Mouse (Mus musculus) left cerebral cortex, postnatal 14 days (tissue): ENCODE measurements at regions not wholly inside any gene's neighbourhood (a gene's known extent, or its start where the extent isn't known, plus 50 kb on each side); places are given as distances from the start of the nearest gene placed in this dataset.

Source experiments
- DNase-seq, 2 experiments: peaks; one replicate each; pipeline ENCODE4 v3.0.0; 2021 to 2022; ENCODE audit warnings: low spot score in 2 of 2, mixed read lengths in 1 of 2
- intact Hi-C: fragments of 180-260 bp; cut with DNase I; formaldehyde crosslinking; loops from one replicate; pipeline ENCODE4 v1.15.1; 2025

DNA sequence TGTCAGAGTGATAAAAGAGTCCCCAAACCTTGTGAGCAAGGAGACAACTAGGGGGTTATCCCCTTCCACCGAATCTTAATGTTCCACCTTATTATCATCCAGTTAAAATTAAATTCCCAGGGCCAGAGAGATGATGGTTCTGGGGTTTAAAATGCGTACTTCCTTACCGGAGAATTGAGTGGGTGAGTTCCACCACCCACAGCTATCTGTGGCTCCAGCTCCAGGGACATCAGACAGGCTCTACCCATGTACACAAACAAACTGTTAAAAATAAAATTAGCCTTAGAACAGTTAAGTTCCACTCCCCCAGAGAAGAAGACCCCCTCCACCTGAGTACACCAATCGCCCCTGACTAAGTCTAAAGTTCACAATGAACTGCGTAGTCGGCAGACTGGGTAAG is 52.0 kb upstream of the Mgat5 start:
- no peak for DNase-seq
- intact Hi-C loops, result loop anchor here (5.0 kb wide), 1 partner anchor 121 kb away; no protein-coding TSS in a partner anchor

DNA sequence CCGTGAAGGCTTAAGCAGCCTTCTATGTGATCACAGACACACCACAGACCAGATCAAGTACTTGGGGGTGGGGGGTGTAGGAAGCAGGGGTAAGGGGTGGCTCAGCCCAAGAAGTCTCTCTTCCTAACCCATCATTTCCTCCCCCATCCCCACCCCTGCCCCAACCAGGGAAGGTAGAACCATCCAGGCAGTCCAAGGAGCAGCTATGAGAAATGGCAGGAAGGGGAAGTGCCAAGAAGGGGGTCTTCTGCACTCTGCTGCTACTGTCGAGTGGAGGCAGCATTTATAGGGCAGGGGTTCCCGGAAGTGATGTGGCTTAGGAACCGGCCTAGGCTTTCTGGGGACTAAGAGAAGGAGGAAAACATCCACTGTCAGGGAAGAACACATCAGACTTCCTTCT is 69.3 kb upstream of the Mgat5 start:
- DNase-seq, result no peak
- intact Hi-C loops, result no loop called here

DNA sequence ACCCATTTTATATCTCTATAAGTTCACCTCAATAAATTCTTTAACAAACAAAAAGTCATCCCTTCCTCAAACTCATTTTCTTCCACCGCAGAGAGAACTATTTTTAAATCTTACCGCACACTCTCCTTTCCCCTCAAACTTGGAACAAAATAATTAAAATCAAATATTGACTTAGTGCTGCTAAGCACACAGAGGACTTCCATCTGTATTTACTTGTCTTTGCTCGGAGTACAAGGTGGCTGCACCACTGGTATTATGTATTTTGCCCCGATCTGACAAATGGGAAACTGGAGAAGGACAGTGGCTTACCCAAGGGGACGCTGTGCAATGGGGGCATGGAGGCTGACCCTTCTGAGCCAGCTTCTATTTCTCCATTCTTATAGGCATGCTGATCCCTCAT is 72.9 kb upstream of the Mgat5 start:
- no peak for DNase-seq
- intact Hi-C loops, result no loop called here

DNA sequence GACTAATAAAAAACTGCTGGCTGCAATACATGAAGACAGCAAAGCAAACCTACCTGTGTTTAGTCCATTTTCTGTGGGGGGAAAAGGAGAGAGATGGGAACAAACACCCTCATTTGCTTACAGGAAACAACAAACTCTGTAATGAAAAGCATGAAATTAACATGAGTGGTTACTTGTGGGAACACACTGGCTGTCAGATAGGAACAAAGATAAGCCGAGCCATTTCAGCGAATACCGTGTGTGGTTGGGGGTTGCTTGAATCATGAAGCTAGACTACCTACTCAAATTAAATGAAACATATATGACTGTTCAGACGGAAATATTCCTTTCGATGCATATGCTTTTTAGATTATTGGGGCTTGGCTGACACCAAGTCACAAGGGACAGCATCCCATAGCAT is 80.0 kb upstream of the Mgat5 start:
- intact Hi-C loops, result no loop called here
- no peak for DNase-seq

DNA sequence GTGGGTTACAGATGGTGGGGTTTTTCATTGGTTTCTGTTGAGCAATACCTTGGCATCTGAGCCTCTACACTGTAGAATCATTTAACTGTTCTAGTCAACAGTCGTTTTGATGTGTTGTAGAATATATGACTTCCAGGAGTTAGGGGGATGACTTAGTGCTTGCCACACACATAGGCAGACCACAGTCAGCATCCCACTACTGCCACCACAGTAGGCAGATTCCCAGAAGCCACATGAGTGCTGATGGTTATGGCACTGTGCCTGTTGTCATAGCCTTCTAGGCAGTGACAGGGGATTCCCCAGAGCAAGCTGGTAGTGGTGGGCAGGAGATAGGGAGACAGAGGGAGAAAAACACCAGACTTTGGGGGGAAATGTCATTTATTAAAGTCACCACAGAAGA is 86.8 kb upstream of the Mgat5 start:
- intact Hi-C loops, result no loop called here
- no peak for DNase-seq

DNA sequence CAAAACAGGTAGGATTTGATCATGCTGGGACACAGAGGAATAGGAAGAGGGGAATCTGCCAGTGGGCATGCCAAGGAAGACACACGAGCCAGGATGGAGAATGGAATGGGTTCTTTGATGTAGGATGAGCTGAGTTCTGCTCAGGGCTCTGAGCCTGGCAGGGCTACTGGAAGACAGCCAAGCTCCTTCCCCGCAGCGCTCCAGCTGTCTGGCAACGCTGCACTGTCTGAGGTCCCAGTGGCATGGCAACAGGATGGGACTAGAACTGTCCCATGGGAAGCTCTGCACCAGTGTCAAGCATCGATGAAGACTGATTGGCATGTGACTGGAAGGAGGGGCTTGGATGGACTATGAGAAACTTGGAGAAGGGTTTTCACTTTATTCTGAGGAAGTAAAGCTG is 97.3 kb upstream of the Mgat5 start:
- intact Hi-C loops, result no loop called here
- DNase-seq, result peak; percentile 65 to 75

DNA sequence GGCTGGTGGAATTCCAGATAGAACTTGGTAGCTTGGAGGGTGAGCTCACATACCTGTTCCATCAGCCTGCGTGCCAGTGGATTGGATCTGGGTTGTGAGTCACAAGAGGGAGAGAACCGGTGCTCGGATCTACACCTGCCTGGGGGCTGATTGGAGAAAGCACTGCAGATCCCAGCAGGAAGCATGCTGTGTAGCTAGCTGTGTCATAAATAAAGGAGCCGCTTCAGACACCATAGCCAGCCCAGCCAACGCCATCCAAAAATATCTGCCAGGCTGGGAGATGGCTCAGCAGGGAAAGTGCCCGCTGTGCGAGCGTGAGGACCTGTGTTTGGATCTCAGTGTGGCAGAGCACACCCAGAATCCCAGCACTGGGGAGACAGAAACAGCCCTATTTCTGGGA is 99.0 kb upstream of the Mgat5 start:
- peak; percentile 55 to 60 for DNase-seq
- intact Hi-C loops, result no loop called here

DNA sequence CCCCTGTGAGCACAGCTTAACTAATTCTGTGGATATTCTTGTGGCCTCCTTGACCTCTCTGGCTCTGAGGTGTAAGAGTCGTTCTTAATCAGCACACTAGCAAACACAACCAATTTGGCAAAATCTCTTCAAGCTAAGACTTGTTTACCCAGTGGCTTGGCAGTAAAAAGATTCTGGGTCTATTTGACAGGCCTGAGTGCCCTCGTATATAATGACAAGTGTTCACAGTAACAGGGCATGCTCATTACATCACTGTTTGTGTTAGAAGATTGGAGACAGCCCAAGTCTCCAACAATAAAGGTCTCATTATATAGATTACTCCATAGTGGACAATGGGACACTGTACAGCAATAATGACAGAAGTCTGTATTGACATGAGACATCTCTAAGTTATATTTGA is 101.2 kb upstream of the Mgat5 start:
- intact Hi-C loops, result no loop called here
- no peak for DNase-seq

DNA sequence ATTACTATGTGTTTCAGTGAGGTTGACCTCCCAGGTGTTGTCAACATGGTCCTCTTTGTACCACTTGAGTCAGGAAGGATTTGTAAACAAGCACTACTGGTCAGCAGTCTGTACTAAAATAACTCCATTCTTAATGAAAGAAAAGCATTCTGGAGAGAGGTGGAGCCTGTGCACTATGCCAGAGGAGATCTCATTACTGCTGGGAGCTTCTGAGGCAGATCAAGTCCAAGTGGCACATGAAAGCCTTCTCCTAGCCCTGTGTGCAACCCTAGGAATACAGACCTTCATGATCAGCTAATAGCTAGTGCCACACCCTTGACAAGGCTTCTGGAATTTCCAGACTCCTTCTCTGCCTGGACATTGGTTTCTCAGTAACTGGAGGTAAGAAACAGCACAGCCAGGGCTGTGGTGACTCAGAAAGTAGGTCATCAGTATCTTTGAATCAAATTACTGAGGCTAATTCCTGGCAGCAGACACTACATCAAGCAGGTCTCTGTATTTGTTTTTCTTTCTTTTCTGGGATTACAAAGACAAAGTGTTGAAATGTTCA is 105.9 kb upstream of the Mgat5 start:
- intact Hi-C loops, result no loop called here
- no peak for DNase-seq

DNA sequence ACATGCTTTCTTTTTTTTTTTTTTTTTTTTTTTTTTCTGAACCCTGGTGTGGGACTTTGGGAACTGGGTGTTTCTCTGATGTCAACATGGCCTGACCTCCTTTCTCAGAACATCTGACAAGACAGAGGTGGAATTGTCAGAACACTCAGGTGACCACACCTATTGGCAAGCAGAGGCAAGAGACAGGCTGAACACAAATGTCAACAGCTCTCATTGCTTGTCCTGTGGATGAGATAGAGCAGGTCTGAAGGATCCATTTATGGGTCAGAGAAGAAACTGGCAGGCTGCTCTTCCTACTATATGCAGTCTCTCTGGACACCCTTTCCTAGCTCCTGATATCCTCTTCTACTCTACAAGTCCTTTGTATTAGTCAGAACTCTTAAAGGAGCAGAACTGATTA is 117.2 kb upstream of the Mgat5 start:
- intact Hi-C loops, result no loop called here

DNA sequence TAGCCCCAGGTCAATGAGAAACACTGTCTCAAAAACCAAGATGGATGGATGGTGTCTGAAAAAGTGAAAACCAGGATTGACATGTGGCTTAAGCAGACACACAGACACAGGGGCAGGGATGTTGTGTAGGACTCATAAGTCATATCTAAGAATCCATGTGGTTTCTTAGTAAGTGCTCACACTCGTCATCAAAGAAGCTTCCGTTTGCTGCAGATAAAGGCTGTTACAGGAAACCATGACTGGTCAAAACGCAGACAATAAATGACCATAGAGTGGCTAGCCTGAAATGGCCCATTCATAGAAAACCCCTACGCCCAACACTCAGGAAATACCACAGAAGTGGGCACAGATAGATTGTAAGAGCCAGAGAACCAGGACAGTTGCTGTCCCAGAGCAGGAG is 118.8 kb upstream of the Mgat5 start:
- no peak for DNase-seq
- intact Hi-C loops, result no loop called here

More for the DNA sequence above, 117.2 kb upstream of the Mgat5 start:
- DNase-seq, result no peak

DNA sequence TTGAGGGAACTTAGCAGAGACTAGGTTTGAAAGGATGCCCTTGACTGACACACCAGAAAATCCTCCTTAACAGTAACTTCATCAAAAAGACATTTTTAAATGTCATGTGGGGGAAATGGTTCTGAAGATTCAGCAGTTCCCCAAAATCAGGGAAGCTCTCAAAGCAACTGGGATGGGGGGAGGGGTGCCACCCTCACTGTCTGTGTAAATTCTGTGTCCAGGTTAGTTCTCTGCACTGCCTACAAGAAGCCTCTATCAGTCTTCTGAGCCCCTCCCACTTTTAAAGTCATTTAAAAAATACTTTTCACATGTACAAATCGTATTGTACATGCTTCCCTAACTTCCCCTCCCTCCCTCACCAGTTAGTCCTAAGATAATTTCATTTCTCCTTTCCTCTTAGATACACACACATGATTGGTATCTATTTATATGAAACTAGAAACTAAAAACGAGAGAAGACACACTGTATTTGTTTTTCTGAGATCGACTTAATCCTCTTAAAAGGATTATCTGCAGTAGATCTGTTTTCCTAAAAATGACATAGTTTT is 121.0 kb upstream of the Mgat5 start:
- intact Hi-C loops, result no loop called here
- no peak for DNase-seq

DNA sequence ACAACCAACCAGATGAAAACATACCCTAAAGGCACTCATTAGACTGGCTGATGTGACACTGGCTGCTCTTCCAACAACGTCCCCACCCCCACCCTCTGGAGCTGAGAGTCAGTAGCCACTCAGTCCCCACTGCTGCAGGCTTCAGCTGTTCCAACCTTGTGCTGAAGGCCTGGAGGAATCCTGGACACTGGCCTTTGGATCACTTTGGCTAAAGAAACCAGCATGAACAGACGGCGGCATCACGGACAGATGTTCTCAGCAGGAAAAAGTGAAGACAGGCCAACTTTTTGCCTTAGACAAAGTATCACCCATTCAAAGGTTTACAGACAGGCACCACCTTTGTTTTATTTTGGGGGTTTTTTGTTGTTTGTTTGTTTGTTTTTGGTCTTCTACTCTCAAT is 125.8 kb upstream of the Mgat5 start:
- intact Hi-C loops, result no loop called here
- DNase-seq, result no peak

DNA sequence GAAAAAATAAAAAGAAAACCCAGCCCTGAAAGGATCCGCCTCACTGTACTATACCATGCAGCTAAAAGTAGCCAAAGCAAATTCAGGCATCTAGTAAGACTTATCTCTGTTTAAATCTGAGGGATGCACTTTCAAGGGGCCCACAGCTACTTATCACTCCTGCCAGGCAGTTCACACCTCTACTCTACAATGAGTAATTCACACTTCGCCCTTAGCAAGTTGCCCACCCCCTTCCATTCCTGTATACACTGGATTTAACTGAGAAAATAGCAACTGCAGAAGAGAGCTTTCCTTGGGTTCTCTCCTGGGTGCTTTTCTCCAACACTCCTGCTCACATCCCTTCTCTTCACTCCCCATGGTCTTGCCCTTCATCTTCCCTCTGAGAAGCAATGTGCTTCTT is 142.4 kb upstream of the Mgat5 start:
- peak; percentile 21 to 41 for DNase-seq
- intact Hi-C loops, result no loop called here

DNA sequence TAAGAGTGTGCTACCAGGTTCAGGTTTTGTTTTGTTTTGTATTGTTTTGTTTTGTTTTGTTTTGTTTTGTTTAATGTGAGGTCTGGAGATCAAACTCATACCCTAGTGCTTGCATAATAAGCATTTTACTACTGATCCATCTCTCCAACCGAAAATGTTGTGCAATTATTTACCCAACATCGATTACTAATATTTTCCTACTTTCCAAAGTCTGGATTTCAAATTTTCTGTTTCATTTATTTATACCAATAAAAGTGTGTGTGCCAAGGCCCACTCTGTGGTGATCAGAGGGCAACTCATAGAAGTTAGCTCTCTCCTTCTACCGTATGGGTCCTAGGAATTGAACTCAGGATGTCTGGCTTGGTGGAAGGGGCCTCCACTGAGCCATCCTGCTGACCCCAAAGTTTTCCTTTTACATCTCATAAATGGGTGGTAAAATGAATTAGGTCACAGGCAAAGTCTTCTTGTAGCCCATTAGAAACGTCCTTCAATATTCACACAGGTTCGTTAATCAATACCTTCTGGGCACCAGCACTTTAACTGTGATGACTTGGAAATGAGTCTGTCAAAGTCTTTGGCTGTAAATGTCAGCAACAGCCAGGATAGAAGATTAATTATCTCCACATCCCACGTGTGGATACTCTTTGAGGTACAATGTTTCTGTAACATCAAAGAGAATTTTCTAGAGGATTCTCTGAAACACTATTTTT is 158.9 kb upstream of the Mgat5 start:
- intact Hi-C loops, result no loop called here
- no peak for DNase-seq

DNA sequence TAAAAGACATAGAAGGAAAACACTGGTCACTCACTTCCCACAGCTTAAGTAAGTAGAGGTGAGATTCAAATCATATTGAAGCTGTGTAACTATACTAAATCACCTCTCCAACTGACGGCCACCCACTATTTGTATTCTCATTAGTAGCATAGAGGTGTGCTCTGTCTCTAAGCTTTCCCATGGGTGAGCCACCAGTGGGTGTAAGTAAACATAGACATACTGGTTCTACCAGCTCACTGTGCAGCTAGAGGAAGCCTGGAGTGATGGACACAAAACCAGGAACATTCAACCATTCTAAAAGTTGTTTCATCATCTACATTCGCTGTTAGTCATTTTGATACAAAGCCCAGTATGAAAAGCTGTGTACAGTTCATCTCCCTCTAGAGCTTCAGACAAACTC is 170.1 kb upstream of the Mgat5 start:
- no peak for DNase-seq
- intact Hi-C loops, result loop anchor here (5.0 kb wide), 1 partner anchor 118 kb away; no protein-coding TSS in a partner anchor

DNA sequence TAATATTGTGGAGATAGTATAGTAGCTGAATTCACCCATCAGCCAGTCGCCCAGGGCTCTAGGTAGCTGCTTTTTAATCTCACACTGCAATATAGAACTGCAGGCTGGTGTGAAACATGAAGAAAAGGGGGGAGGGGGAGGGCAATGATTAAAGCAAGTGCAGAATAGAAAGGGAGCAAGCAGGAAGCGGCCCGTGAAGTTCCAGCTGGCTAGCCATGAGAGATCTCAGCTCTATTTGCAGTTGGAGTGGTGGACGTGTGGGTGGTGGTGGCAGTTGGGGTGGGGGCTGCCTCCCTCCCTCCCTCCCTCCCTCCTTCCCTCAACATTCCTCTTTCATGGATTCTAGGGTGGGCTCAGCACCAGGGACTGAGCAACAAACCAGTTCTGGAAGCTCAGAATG is 173.3 kb upstream of the Mgat5 start:
- DNase-seq, result peak; percentile 37 to 49
- intact Hi-C loops, result loop anchor here (5.0 kb wide), 1 partner anchor 121 kb away; no protein-coding TSS in a partner anchor

DNA sequence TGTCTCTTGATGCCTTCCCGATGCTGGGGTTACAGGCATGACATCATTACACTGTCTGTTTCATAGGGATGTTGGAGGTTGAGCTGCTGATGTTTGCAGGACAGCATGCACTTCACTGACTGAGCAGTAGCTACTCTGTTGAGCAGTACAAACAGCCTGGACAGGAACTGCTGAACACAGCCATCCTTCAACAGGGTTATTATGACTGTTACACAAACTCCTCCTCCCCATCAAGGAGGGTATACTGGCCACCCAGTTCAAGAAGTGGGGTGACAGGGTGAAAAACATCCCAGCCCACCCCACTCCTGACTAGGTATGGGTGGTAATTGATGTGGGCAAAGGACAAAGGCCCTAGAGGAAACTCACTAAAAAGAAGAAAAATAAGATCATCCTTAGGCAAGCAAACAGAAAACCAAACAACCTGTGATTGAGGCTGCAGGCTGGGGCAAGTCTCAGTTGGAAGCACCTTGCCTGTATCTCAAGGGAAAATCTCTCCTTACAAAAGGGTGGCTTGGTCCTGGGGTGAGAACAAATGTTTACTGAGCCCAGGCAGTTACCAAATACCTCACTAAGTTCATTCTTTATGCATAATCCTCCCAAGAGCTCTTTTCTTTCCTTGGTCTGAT is 175.8 kb upstream of the Mgat5 start:
- DNase-seq, result no peak
- intact Hi-C loops, result no loop called here

DNA sequence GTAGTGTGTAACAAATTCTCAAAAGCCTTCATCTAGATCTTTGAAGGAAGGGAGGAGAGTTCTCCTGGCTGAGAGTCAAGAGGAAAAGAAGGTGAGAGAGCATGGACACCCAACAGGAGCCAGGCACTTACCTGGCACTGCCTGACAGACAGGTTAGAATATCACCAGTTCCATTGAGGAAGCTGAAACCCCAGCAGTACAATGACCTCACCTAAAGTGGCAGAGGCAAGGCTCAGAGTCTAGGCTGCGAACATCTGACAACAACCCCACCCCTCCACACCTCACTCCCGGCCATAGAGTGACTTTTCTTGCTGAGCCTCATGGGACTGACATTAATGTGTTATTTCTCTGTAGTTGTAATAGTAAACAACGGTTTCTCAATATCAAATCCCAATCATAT is 181.7 kb upstream of the Mgat5 start:
- intact Hi-C loops, result no loop called here
- DNase-seq, result no peak

DNA sequence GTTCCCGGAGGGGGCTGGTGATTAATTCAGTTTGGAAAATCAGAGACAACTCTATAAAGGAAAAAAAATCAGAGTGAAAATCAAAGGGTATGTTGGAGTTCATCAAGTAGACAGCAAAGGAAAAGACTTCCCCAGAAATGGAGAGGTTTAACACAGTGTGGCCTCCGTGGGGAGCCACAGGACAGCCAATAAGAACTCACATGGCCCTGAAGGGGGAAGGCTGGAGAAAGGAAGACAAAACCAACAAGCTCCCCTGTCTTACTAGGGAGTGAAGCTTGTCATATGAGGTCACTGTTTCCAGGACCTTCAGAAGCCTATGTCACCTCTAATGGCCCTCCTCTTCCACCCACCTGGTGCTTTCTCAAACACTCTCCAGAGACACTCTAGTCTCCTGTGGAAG is 187.1 kb upstream of the Nckap5 start:
- peak; percentile 54 to 58 for DNase-seq
- intact Hi-C loops, result loop anchor here (5.0 kb wide), 2 partner anchors 440 to 460 kb away; no protein-coding TSS in a partner anchor

DNA sequence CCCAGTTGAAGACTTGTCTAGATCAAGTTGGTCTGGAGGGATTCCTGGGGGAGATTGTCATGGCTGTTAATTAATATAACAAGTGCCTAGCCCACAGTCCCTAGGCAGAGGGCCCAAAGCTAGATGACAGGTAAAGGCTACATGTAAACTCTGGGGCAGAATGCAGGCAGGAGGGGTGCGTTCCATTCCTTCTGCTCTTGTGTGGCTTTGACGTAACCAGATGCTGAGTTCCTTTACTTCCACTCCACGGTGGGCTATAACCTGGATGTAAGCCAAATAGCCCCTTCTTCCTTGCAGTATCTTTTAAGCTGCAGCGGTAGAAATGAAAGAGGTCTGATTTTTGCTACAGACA is 185.3 kb upstream of the Nckap5 start:
- intact Hi-C loops, result loop anchor here (5.0 kb wide), 2 partner anchors 441 to 461 kb away; no protein-coding TSS in a partner anchor
- DNase-seq, result no peak
